Mouse (Mus musculus) testis, postnatal 14 days (tissue): ENCODE measurements around the gene Smim15.

Source experiments
- DNase-seq: peaks from one replicate; pipeline ENCODE4 v3.0.0; 2021; ENCODE audit warnings: low spot score

Smim15 gene

DNA sequence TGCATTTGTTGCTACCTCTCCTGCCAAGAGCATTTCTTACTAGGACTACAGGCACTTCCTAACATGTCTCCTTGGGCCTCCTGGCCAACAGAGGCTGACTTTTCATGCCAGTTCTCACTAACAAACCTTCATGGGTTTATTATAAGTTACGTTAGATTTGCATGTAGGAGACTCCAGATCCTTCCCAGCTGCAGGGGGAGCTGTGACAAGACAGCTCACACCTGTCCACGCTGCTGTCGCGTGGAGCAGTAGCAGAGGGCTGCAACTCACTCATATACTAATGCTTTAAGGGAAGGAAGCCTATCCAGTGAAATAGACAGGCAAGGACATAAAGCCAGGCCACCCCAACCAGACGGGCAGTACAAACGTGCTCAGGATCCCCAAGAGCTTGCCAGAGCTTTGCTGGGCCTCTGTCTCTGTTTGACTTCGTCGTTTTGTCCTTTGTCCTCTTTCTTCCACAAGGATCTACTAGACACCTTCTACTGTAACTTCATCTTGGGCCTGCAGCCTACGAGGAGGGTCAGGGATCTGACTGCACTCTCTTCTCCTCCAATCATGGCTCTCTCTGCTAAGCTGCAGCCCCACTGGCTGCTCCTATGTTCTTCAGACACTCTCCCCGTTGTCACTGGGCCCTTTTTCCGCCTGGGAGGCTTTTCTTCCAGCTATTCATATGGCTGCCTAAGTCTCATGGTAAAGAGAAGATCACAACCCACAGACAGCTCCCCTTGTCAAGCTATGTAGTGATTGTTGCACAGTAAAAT is 19.3 kb downstream of the Smim15 start:
- DNase-seq, result no peak

DNA sequence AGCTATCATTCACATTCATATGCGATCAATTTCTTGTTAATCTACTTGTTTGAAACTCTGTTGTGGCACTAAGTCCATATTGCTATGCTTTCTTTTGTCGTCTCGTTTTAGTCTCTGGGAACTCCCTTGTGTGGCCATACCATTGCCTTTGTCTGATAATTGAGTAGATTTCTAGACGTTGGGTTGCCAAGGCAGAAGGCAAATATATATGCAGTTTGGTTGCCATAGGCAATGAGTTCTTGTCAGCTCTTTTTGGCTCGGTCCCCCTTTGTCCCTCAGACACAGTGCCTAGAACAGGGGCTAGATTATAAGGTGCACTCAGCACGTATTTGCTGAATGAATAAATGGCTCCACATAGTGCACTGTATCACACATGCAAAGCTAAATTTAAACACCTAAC is 20.1 kb downstream of the Smim15 start:
- no peak for DNase-seq

DNA sequence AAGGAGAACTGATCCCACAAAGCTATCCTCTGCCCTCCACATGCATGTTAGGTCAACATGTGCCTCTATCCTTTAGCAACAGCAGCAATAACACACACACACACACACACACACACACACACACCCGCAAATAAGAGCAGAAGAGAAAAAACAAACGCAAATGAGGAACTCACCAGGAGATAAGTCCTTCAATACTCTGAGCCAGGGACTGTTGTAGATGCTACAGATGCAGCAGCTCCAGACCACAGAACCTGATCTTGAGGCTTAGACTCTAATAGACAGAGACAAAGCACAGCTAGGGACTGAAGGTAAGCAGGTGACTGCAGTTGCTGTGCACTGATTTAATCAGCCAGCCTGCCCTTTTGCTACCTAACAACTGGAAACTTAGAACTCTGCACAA is 21.8 kb downstream of the Smim15 start:
- DNase-seq, result no peak

DNA sequence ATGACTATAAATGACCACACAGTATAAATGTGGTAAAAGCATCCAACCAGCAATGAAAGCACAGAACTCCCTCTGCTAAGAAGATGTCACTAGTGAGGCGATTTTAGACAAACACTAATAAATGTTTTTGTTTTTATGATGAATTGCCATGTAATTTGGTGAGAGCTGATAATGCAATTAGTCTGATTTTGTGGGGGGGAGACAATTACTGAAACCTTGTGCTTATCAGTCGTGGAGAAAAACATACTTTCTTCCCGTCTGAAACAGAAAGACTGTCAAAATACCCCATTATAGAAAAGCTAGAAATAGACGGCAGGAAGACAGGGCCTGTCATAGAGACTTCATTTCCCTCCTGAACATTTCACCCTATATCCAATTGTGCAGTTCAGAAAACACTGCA is 24.9 kb downstream of the Smim15 start:
- DNase-seq, result no peak

DNA sequence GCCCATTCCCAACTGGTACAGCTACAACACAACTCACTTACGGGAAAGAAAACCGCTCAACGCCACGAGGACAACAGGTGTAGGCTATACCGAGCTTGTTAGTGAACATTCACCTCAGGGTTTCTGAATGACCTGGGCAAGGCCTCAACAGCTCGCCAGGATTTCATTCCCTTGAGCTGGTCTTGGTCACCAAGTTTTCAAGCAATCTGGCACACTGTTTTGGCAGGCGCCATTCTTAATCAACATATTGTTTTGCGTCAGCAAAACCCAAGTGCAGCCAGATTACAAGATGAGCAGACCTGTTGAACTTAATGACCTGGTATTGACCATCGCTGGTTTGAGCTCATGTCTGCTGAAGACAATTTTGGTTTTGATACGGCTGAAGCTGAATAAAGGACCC is 25.9 kb downstream of the Smim15 start:
- no peak for DNase-seq

DNA sequence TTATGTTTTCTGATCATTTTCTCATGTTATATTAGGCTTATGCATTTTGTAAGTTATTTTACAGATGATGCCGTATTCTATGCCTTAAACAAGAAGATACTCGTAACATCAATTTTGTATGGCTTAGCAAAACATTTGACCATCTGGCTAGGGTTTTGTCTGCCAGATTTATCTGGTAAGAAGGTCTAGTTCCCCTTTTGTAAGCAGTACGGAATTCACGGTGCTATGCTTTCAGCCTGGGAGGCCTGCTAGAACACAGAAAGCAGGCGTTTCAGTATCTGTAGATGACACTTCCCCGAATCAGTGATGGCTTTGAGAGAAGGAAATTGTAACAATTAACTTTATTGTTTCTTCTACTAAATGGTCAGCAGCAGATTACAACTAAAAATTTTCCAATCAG is 33.2 kb downstream of the Smim15 start:
- DNase-seq, result no peak

DNA sequence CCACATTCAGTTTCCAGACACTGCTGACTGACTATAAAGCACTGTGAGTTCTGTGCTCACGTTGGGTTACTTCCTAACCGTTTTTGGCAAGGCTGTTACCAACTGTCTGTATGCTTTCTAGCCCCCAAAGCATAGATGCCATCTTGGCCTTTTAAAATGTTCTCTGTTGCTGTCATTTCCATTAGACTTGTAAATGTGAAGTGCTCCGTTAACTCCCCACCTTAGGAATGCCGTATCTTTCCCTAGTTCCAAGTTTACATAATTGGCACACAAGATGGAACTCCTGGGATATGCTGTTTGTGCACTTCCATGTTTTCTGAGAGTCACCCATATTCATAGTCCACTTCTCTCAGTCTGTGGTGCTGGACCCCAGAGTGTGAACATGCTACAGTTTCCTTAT is 33.7 kb downstream of the Smim15 start:
- DNase-seq, result no peak

DNA sequence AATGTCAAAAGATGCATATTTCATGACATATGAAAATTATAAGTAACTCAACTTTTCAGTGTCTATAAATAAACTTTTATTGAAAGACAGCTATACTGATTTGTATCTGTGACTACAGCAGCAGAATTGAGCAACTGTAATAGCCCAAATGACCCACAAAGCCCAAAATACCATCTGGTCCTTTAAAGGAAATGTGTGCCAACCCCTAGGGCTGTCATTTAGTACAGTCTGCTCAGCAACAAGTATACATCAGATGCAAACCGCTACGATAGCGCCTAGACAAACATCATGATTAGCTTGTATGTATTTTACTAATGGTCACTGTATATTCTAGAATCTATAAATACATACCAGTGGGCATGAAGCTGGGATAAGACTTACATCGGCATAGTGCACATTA is 39.8 kb downstream of the Smim15 start:
- DNase-seq, result no peak

DNA sequence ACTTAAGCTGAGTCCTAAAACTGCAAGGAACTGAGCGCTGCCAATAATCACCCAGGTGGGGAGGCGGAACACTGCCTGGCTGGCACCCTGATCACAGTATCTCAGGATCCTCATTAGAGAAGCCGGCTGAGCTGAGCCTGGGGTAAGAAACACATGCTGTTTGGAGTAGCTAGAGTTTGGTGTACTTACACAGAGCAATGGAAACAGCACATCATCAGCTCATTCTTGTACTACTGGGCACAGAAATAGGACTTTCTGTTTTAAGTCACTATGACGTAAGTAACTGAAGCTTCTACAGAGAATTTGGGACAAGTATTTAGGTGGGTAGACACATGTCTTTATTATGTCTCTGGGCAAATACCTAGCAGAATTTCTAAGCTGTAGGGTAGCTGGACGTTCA is 41.8 kb downstream of the Smim15 start:
- no peak for DNase-seq

DNA sequence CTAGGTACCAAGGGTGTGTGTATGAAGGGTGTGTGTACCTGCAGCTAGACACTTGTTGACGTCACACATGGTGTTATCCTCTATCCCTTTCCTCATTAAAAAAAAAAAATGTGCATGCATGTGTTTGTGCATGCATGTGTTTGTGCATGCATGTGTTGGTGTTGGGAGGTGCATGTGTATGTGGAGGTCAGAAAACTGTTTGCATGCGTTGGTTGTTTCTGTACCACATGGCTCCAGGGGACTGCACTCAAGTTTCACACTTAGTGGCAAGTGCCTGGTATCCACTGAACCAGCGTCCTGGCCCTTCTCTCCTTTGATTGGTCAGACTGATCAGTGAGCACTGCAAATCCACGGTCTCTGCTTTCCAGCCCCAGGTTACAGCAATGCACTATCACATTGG is 42.5 kb downstream of the Smim15 start:
- DNase-seq, result no peak

DNA sequence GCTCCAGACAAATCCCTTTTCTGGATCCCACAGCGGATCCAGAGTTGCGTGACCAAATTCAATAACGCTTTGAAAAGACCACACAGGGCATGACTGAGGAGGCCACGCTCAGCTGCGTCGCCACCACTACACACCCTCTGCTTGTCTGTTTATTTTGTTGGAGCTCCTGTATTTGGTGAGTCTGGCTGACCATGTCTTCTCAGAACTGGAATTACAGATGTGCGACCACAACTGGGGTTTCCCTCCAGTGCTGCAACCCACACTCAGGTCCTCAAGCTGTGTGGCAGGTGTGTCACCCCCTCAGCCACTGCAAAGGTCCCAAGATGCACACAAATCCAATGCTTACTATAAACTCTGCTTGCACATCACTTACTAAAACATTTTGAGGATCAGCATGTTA is 48.0 kb downstream of the Smim15 start:
- no peak for DNase-seq

DNA sequence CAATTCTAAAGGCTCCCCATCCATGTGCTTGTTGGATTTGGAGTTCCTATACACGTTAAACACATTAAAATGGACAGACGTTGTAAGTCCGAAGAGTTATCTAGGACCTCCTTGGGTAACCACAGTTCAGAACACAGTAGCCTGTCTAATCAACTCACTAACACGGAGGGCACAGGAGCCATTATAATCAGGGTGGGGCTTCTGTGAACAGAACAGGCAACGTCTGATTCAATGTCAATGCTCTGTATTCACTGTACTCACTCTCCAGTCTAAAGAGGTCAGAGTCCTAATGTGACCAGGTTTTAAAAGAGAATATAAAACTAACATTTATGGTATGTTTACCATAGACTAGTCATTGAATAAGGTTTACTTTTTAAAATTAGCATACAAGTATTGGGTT is 50.4 kb downstream of the Smim15 start:
- no peak for DNase-seq

DNA sequence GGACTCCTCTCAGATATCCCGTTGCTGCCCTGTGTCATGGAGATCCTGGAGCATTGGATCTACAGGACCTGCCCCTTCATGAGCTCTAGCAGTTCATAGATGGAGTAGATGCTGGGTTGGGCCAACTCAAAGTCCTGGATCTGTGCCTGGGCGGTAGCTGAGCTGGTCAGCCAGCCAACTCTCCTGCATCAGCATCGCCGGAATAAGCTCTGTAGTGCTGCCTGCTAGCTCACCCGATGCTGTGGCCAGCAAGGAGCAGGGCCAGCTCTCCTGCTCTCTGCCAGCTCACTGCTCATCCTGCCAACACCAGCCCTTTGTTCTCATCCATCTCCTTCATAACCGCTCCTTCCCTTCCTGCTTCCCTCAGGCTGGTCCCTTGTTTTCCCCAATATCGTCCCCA is 51.4 kb downstream of the Smim15 start:
- no peak for DNase-seq

DNA sequence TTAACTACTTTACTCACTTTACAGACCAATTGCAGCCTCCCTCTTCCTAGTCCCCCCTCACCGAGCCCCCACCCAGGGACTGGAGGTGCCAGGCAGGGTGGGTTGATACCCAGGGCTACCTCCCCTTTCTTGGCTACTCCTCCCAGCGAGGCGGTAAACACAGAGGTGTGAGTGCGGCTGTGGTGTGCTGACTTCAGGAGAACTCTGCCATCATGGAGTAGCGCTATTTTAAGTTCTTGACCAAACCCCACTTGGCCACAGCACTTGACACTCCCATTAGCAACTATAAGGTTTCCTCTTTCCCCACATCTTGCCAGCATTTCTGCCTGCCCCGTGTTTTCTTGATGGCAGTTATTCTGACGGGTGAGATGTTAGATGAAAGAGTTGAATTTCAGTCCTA is 52.2 kb downstream of the Smim15 start:
- DNase-seq, result no peak
